Mouse (Mus musculus): ENCODE measurements around the gene Dlg3.

Dlg3 gene

GRCm38 (mm10) chrX:100797851-100798527 is 30.5 kb downstream of the Dlg3 start:
- no peak for DNase-seq

- DNase-seq, result no peak
These were observed 33.1 kb downstream of the Dlg3 start for GRCm38 (mm10) chrX:100800643-100801042.

GRCm38 (mm10) chrX:100802034-100802433 is 34.5 kb downstream of the Dlg3 start:
- no peak for DNase-seq

GRCm38 (mm10) chrX:100811129-100811528 is 43.6 kb downstream of the Dlg3 start:
- DNase-seq, result no peak

- no peak for DNase-seq
These were observed 46.6 kb downstream of the Dlg3 start for GRCm38 (mm10) chrX:100814139-100814538.

- peak; percentile 80 to 85 for DNase-seq
These were observed 48.2 kb downstream of the Dlg3 start for GRCm38 (mm10) chrX:100815766-100816165.

GRCm38 (mm10) chrX:100818681-100819080 is 51.2 kb downstream of the Dlg3 start:
- no peak for DNase-seq

- no peak for DNase-seq
These were observed 53.6 kb downstream of the Dlg3 start for GRCm38 (mm10) chrX:100821149-100821548.

- no peak for DNase-seq
These were observed 58.0 kb downstream of the Dlg3 start for GRCm38 (mm10) chrX:100825557-100825956.

- no peak for DNase-seq
These were observed 65.3 kb downstream of the Dlg3 start for GRCm38 (mm10) chrX:100832806-100833205.

- DNase-seq, result no peak
These were observed 71.7 kb downstream of the Dlg3 start for GRCm38 (mm10) chrX:100839211-100839610.
